Mouse (Mus musculus) right cerebral cortex, adult 2 months (tissue): Measurements from ENCODE around the gene Ctnnbip1.

Experiments used
- DNase-seq, 2 experiments: peaks; one replicate each; pipeline ENCODE4 v3.0.0; 2021 to 2022; ENCODE audit warnings: low spot score in 2 of 2

Gene Ctnnbip1

DNA sequence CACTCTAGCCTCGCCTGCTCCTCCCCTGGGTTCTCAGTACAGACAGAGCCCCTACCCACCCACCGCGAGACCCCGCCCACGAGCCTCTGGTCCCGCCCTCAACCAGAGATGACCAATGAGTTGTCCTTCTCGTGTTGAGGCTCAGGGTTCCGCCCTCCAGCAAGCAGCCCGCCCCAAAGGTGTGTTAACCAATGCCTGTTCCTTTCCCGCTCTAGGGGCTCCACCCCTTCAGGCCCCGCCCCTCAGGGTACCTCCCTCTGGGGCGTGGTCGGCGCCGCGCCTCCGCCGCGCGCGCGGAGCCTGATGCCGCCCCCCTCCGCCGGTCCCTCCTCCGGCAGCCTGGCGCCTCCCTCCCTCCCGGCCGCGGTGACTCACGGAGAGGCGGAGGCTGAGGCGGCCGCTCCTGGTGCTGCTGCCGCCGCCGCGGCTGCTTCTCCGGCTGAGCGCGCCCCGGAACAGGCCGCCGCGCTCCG lies at the start of gene Ctnnbip1:
Ctnnbip1 (plus strand) TSS at position 369 of the 473 bp plus-strand sequence.
- peak; percentile 90 to 91 for DNase-seq

DNA sequence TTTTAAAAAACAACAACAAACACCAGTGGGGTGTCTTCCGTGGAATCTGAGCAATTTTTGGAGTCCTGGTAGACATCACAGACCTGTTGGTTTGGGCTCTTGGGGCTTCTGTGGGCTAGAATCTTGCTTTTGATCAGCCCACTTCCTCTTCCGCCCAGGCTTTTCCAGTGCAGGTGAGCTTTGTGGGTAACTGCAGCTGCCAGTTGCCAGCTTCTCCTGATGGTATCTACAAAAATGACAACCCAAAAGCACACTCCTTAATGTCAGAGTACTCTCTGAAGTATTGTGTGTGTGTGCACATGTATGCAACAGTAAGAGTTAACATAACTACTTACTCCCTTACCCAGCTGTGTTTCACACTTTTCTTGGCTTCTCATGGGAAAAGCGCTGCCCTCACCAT lies 48.5 kb upstream of the Ctnnbip1 start:
- no peak for DNase-seq

DNA sequence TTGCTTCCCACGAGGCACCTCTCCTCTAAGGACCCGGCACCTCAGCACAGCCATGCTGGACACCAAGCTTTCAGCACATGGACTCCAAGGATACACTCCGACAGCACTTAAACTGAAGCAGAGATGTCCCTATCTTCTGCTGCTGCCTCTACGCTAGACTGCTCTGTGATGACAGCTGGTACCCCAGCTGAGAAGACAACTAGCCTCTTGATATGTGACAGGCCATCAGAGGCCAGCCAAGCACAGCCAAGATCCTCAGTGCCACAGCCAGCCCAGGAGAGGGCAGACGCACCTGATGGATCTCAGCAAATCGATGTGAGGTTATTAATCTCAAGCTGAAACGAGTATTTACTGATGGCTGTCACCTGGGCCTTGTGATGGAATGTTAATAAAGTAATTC lies 42.9 kb upstream of the Ctnnbip1 start:
- DNase-seq: no peak

DNA sequence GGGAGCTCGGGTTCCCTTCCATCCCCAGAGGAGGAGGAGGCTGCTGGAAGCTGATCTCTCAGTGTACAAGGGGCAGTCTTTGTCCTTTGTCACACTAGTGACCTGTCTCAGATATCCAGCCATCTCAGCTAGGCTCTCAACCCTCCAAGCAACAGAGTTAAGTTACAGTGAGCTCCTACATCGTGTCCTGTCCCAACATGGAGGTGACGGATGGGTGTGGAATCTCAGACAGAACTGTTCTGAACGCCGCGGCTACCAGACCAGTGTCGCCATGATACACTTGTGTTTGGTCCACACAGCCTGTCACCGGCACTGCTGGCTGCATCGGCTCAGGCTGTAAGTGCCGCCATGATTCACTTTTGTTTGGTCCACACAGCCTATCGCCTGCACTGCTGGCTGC lies 41.0 kb upstream of the Ctnnbip1 start, which contains the start of gene Tmem274:
Tmem274 (plus strand) TSS at position 301 of the 400 bp plus-strand sequence.
- no peak for DNase-seq

DNA sequence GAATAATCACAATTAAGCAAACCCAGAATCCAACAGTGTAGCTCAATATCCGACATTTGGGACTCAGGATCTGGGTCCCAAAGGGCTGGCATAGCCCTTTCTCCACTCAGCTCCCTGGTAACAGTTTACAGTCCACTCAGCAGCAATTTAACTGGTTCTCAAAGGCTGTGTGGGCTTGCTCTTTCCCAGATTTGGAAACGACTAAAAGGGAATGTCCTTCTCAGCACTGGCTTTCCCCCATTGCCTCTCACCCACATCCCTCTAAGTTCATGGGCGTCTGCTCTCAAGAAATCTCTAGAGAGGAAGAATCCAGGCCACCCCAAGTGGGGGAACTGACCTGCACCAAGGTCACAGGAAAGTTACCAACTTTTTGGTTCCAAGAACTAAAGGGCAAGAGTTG lies 33.5 kb upstream of the Ctnnbip1 start:
- no peak for DNase-seq

DNA sequence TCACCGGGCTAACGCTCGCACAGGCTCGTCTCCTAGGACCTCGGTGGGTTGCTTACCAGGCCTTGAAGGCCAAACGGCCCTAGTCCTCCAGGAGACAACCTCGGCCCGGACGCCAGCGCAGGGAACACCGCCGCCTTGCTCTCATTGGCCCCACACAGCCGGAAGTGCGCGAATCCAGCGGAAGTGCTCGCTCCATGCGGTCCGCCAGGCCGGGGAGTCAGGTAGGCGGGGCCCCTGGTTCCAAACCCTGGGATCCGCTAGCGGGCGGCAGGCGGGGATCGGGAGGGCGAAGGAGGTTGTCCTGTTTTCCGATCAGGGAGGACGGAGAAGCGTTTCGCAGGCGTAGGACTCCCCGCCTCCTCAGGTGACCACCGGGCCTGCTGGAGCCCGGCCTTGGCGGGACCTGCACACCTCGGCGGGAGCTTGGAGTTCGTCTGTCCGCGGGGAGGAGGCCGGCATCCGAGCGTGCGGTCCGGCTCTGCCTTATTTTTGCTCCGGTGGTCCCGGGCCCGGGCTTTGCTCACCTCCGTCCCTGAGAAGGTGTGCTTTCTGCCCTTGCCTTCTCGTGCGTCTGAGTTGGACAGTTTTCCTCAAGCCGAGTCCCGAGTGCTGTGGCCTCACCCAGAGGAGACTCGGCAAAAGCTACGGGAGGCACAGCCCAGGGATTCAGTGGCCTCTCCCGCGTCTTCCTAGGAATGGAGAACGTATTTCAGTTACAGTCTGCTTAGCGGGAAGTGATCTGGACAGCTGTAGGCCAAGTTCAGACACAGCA lies 32.8 kb upstream of the Ctnnbip1 start, which contains the start of the genes Nmnat1 and Lzic:
Nmnat1 (minus strand) TSS at position 150 of the 772 bp plus-strand sequence.
Lzic (plus strand) TSS at position 177 of the 772 bp plus-strand sequence.
- DNase-seq: peak; percentile 89 to 93

DNA sequence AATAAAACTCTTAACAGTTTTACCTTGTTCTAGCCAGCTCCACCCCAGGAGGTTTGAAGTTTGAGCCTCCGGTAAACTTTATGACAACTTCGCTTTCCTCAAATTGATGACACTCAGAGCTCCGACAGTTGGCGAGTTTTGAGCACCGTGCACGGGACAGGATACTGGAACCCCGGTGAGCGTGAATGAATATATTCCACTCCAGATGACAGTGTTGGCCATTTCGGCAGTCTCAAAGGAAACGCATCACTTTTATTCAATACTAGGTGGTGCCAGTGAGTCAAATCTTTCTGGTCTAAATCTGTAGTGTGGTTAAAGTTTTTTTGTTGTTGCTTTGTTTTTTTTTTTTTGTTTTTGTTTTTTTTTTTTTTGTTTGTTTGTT lies 32.2 kb upstream of the Ctnnbip1 start:
- peak; percentile 30 to 35 for DNase-seq

DNA sequence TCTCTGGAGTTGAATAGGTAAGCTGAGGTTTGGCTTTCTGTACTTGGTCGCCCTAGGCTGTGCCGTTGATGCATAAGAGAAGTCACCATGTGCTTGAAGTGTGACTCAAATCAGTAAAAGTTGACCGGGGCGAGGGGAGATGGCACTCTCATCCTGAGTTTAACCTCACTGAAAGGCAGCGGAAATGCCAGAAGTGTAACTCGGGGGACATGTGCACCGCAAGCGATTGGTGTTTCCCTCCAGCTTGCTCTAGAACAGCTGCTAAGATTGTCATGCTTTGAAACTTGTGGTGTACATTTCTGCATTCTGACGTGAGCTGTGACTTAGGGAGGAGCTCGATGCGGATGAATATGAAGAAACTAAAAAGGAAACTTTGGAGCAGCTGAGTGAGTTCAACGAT lies 30.3 kb upstream of the Ctnnbip1 start:
- no peak for DNase-seq

DNA sequence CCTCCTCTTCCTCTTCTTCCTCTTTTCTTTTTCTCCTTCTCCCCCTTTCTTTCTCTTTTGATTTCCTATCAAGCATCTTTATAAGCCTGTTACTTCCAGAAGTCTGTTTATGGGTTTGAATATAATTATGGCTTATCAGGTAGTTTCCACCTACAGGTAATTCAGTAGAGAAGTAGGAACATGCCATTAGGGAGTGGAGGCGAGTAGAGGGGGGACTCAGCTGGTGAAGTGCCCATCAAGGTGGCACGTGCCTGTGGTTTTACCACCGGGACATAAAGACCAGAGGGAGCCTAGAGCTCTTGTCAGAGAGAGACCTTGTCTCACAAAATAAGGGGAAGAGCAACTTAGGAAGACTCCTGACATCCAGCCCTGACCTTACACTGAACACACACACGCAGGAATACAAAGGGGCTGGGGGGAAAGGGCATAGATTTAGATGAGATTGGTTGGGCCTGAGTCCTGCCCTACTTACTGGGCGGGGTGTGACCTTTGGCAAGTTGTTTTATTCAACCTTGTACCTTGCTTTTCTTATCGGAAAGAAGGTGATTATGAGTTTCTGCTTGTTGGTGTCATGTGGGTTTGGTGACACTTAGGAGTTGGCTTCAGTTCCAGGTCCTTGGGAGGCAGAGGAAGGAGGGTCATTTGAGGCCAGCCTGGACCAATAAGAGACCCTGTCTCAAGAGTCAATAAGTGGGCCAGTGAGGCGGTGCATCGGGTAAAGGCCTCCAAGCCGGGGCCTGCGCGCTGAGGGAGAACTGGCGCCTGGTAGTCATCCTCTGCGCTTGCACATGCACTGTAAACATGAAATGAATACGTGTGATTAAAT lies 28.4 kb upstream of the Ctnnbip1 start:
- DNase-seq: no peak

DNA sequence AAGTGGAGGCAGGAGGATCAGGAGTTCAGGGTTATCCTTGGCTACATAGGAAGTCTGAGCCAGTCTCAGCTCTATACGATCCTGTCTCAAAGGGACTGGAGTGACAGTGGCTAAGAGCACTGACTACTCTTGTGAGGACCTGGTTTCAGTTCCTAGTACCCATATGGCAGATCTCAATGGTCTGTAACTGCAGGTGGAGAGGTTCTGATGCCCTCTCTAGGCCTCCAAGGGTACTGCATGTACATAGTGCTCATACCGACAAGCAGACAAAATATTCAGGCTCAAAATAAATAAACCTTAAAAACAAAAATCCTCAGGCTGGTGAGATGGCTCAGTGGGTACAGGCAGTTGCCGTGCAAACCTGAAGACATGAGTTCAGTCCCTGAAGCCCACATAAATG lies 26.9 kb upstream of the Ctnnbip1 start:
- no peak for DNase-seq

DNA sequence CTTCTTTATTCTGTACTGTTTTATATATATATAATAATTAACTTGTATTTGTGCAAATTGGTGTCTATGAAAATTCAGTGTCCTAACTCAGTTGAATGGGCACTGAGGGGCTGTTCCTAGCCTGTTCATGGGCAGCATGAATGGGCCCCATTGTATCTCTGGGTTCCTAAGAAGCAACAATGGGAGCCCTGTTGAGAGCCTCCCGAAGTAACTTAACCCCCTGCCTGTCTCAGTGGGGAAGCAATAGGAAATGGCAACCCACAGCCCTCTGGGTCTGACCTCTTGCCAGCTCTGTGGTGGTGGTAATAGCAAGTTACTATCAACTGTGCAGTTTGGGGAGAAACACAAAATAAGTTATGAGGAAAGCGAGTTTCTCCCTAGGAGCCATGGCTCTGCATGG lies 21.4 kb upstream of the Ctnnbip1 start:
- no peak for DNase-seq

DNA sequence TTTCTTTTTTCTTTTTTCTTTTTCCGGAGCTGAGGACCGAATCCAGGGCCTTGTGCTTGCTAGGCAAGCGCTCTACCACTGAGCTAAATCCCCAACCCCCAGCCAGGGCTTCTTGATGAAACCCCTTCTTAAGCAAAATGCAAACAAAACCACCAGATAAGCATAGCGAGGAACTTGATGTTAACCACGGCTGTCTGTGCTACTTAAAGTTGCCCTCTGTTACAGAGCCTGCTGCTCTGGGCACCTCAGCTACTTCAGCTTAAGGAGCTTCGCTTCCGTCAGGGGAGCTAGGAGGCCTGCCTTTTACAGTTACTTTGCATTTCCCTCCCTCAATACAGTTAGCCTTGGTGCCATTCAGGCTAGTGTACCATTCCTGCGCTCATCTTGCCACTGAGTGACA lies 19.1 kb upstream of the Ctnnbip1 start:
- no peak for DNase-seq

DNA sequence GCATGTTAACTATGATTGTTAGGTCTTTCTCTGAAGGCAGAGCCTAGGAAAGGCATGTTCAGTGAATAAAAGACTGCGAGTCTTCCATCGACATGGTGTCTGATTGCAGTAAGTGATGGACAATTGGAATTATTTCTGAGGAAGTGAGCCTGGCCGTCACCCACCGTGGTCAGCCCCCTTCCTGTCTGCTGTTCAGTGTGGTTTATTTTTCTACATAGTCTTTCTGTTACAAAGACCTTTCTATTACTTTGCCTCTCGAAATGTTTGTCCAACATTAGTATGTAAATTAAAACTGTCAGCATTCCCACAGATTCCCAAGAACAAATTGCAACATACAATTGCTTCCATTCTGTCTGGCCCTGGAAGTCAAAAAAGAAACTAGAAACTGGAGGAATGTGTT lies 18.2 kb upstream of the Ctnnbip1 start:
- no peak for DNase-seq

DNA sequence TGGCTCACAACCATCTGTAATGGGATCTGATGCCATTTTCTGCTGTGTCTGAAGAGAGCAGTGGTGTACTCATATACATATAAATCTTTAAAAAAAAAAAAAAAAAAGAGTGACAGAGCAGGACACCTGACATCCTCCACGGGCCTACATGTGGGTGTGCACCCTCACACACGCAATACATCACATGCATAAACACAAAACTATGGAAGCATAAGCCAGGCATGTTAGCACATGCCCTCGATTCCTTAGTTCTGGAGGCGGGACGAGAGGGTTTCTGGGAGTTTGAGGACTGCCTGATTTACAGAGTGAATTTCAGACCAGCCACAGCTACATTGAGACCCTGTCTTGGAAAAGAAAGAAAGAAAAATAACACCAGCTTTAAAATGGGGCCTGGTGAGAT lies 13.7 kb upstream of the Ctnnbip1 start:
- no peak for DNase-seq

DNA sequence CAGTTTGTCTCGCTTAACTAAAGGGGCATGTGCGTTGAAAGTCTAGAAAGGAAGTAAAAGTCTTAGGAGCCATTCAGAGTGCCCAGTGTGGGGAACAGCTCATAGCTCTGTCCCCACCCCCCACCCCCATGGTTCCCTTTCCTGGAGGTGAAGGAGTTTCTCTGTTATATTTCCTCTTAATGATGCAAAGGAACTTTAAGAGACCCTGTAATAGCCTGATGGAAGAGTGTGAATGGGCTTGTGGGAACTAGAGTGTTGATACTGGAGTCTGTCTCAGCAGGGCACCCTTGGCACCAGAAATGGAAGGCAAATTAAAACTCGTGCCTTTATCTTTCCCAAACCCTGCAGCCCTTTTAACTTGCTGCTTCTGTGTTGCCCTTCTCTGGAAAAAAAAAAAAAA lies 13.2 kb upstream of the Ctnnbip1 start:
- no peak for DNase-seq

DNA sequence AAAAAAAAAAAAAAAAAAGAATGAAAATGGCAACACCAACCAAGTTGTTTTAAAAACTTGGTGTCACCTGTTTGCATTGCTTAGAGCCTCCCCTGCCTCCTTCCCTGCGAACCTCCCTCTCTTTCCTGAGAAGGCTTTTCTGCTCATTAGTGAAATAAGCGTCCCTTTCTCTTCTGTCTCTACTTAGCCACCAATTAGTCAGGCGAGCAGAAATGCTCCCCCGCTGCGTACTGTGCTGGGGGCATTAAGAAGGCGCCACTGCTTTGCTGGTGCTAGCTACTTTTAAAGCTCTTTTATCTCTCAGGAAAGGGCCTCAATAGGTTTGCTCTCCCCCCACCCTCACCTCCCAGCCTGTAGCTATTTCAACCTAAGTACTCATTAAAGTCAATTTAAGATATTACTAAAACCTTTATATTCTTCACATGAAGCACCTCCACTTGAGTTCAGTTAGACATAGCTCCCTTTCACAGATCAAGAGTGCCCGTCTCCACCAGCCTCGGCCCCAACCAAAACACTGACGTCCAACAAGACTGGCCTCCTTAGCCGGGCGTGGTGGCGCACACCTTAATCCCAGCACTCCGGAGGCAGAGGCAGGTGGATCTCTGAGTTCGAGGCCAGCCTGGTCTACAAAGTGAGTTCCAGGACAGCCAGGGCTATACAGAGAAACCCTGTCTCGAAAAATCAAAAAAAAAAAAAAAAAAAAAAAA lies 12.6 kb upstream of the Ctnnbip1 start:
- no peak for DNase-seq

DNA sequence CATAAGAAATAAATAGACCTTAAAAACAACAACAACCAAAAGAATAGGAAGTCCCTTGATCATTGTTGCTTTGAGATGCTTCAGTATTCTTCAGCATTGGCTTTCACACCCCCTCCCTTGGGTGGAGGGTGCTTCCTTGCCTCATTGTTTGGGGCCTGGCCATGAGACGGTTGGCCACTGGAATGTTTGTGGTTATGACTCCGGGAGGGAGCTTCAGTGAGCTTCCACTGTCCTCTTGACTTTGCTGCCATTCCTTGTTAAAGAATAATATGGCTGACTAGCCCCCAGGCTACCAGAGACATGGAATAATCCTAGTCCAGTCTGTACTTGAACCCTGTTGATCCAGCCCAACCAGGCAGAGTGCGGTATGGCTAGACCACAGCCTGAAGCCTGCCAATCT lies 11.1 kb upstream of the Ctnnbip1 start:
- no peak for DNase-seq

DNA sequence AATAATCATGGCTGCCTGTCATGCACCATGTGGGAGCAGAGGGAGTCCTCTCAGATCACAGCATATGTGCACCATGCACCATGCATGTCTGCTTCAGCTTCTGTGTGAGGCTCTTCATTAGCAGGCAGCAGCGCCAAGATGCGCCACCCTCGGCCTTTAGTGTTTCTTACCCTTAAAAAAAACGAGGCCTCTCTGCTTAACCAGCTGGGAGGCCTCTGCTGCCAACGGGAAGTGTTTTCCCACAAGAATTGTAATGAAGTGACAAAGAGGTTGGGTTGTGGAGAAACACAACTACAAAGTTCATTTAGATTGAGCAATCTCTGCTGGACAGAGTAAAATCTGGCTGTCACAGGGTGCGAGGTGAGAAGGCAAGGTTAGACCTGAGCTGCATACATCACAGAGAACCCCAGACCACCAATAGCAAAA lies 6.8 kb upstream of the Ctnnbip1 start:
- peak in 1 of 2 experiments; percentile 21 for DNase-seq

DNA sequence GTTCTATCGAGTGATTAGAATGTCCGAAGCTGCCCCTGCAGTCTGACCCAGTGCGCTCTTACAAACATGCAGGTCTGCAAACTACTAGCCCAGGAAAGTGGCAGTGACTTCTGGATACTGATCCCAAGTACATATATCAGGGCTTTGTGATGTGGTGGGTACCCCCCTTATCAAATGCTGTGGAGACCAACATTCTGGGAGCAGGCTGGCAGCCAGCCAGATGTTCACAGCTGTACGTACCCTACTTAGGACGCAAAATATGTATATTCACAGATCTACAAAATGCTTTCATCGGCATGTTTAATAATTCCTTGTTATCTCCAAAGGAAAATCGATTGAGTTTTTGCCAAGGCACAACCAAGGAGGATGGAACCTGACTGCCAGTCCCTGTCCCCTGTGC lies 6.0 kb upstream of the Ctnnbip1 start:
- DNase-seq: no peak

DNA sequence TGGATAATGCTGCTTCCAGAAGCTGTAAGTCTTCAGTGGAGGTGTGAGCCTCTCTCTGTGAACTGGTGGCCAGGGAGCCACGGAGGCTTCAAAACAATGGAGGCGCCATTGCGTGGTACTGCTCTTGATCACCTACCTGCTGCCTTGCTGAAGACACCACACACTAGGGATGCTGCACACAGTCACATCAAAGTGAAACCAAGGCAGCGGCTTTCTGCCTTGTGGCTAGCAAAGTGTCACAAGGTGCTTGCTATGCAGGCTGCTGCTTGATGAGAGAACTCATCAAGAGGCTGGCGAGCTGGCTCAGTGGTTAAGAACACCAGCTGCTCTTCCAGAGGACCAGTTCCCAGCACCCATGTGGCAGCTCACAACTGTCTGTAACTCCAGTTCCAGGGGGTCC lies 2.3 kb upstream of the Ctnnbip1 start:
- no peak for DNase-seq

DNA sequence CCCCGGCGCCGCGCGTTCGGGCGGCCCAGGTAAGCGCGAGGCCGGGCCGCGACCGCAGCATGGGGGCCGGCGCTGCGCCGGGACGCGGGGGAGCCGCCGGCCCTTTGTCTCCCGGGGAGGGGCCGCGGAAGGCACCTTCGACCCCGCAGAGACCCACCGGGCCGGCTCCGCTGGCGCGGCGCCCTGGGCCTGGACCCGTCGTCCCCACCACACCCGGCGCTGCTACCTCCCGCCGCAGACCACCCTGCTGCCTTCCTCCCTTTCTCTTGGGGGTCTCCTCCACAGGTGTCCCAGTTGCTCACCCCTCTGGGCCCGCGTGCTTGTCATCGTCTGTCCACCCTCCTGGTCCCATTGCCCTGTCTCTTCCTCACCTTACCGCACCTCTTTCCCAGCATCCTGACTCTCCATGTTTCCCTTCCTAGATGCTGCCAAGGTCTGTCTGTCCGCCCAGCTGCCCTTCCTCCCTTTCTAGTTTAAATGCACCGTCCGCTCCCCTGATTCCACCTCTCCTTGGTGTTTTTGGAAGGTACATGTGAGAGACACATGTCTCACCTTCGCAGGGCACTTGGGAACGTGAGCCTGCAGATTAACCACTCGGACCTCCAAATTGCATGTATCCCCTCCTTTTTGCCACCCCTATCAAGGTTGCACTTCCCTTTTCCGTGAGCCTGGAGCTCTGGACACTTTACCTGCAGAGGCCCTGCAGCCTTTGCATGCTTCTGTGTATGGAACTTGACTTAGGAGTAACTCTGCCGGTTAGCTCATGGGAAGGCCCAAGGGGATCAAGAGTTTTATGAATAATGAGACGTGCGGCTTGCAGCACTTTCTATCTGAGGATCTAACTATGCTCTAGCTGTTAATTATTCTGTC lies 550 bp downstream of the Ctnnbip1 start:
- no peak for DNase-seq
